Mouse (Mus musculus): Measurements from ENCODE around the gene Slc45a3.
A peak's percentile ranks its signal among the peaks of the same experiment; 100 is the strongest.

The Slc45a3 gene

GRCm38 (mm10) chr1:131962606-131963084 is at the start of gene Slc45a3:
Gene Slc45a3 (plus strand): TSS chr1:131962967.
- no peak for DNase-seq (ENCODE audit: low read depth)

- DNase-seq (ENCODE audit: low read depth): no peak
Measured at GRCm38 (mm10) chr1:131917634-131918033, 45.1 kb upstream of the Slc45a3 start.

DNA sequence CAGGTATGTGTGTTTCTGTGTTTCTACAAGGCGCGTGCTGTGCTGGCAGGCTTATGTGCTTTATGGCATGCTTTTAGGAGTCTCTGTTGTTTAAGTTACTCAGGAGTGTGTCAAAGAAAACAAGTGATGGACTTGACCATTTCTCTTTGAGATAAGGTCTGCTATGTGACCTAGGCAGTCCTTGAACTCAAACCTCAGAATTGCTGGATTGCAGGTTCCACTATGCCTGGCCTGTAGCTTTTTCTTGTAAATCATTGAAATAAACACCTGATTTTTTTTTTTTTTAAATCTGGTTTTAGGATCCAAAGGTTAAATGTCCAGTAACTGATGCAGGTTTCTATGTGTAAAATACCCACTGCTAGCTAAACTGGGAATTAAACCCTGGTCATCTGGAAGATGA is 43.7 kb upstream of the Slc45a3 start:
- DNase-seq (ENCODE audit: low read depth): no peak

DNA sequence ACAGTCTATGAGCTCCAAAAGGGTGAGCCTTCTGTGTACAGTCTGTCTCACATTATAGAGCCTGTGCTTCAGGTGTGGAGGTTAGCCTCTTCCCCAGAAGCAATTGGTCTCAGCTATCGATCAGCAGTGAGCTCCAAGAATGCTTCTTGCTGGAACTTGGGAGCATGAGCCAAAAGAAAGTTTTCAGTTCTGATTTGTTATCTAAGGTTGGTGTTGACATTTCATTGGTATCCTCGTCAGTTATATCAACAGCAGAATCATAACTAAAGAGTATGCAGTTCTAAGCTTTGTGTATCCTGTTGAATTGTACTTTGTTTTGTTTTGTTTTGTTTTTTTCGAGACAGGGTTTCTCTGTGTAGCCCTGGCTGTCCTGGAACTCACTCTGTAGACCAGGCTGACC is 40.7 kb upstream of the Slc45a3 start:
- DNase-seq (ENCODE audit: low read depth): no peak

- no peak for DNase-seq (ENCODE audit: low read depth)
Measured at GRCm38 (mm10) chr1:131933471-131933870, 29.3 kb upstream of the Slc45a3 start.

DNA sequence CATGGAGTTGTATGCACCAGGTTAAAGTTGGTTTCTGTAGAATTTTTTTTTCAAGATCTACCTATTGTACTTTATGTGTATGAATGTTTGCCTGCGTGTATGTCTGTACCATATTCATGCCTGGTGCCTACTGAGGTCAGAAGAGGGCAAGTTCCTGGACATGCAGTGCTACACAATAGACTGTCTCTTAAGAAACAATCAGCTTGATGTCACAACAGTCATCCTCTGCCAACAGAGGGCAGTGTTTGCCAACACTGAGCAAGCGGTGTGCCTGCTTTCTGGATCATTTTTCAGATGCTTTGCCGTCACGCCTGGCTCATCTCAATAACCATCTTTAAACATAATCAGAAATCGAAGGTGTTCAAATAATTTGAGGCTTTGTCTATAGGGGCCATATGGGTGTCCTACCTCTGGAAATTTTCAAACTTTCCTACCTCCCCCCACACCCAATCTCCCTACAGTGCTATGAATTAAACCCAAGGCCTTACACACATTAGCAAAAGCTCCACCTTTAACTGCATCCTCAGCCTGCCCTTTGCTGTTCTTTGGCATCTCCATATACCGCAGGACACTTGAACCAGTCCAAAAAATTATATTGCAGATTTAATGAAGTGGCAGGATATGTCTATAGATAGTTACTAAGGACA is 25.0 kb upstream of the Slc45a3 start:
- DNase-seq (ENCODE audit: low read depth): peak; percentile 54

GRCm38 (mm10) chr1:131938811-131939210 is 24.0 kb upstream of the Slc45a3 start:
- no peak for DNase-seq (ENCODE audit: low read depth)

GRCm38 (mm10) chr1:131940711-131941244 is 22.0 kb upstream of the Slc45a3 start:
- DNase-seq (ENCODE audit: low read depth): no peak

DNA sequence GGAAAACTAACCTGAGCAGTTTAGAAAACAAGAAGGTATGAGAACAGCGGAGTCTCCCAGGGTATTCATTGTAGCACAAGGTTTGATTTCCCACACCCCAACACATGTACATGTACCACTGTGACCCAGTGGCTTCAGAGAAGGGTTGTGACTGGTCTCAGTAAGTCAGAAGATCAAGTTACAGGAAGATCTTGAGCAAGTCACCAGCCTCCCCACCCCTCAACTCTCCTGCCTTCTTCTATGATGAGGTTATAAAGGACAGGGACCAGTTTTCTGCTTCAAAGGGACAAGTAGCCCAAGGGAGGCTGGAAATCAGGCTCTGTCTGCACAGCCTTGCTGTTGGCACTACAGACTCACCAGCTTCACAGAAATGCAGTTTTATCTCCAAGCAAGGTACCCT is 21.3 kb upstream of the Slc45a3 start:
- no peak for DNase-seq (ENCODE audit: low read depth)

GRCm38 (mm10) chr1:131942621-131943590 is 19.9 kb upstream of the Slc45a3 start:
- DNase-seq (ENCODE audit: low read depth): no peak

GRCm38 (mm10) chr1:131945674-131946440 is 16.9 kb upstream of the Slc45a3 start:
- DNase-seq (ENCODE audit: low read depth): no peak

DNA sequence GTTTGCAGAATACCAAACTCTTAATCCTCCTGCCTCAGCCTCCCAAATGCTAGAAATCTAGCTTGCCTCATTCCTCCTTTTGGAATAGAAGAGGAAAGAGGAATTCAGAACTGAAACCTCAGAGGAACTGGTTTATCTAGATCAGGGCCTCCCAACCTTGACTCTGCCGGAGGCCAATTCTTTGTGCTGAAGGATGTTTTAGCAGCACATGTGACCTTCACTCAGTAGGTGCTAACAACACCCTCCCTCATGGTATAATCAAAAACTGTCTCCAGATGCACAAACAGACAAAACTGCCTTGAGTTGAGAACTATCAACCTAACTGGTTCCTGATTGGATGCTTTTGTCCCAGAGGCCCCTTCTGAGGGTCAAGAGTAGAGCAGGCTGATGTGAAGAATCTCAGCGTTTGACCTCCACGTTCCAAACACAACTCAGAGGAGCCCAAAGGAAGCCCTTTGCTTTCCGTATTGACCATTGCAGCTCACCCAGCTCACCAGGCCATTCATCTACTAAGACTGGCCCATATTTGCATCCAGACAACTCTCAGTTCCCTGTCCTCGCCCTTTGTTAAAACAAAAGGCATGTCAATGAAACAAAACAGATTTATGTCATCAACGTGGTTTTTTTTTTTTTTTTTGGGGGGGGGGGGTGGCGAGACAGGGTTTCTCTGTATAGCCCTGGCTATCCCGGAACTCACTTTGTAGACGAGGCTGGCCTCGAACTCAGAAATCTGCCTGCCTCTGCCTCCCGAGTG is 16.1 kb upstream of the Slc45a3 start:
- no peak for DNase-seq (ENCODE audit: low read depth)

- DNase-seq (ENCODE audit: low read depth): no peak
Measured at GRCm38 (mm10) chr1:131947997-131948525, 14.7 kb upstream of the Slc45a3 start.

DNA sequence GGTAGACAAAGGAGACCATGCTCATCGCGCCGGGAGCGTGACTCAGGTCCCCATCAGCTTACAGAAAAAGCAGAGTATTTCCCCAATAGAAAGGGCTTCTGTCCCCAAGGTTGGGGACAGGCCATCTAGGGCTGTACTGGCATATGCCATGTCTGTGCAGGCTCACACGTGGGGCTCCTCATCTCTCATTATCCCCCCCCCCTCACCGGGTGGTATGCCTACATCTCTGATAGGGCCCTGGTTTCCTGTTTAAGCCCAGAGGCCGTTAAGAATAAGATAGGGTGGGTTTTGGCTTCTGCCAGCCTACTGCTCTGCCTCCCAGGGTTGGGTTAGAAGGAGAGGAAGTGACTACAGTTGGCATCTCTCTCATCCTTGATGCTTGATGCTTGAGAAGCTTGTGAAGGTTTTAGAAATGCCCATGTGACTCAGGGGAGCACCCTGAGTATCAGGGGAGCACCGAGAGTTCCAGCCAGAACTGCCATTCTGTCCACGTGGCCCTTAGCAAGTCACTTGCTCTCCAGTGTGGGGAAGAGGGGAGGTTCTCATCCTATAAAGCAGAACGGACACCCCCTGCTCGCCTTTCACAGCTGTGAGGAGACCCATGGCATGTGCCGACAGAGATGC is 8.4 kb upstream of the Slc45a3 start:
- no peak for DNase-seq (ENCODE audit: low read depth)

GRCm38 (mm10) chr1:131955131-131955757 is 7.5 kb upstream of the Slc45a3 start:
- no peak for DNase-seq (ENCODE audit: low read depth)

DNA sequence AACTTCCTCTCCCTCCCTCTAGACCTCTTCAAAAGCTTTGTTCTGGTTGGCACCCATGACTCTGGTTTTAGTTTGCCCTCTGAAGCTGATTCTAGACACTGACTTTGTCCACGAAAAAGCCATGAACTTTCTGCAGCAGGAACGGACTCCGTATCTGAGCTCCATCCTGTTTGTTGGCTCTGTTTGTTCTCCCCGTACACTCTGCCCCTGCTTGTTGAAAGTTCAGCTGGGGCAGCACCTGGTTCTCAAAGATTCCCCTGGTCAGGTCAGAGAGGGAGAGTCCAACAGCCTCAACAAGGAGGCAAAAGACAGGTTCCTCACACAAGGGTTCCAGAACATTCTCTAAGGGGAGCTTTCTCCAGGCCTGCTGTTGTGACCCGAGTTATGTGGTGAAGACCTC is 5.4 kb upstream of the Slc45a3 start:
- no peak for DNase-seq (ENCODE audit: low read depth)

DNA sequence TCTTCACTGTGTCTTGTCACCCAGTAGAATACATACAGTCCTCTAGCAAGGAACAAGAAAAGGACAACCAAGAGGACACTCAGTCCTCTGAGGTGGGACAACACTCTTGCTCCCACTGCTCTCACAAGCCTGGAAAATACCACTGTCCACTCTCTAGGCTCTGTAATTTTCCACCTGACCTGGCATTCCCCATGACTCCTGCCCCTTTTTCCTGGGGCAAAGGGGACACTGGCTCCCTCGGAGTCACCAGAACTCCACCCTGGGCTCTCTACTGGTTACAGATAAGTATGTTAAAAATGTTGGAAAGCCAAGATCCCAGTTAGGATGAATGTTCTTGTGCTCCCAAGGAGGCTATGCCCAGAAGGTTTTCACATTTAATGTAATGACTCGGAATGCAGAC is 1.8 kb upstream of the Slc45a3 start:
- DNase-seq (ENCODE audit: low read depth): no peak

- DNase-seq (ENCODE audit: low read depth): no peak
Measured at GRCm38 (mm10) chr1:131963085-131963951, 551 bp downstream of the Slc45a3 start.

DNA sequence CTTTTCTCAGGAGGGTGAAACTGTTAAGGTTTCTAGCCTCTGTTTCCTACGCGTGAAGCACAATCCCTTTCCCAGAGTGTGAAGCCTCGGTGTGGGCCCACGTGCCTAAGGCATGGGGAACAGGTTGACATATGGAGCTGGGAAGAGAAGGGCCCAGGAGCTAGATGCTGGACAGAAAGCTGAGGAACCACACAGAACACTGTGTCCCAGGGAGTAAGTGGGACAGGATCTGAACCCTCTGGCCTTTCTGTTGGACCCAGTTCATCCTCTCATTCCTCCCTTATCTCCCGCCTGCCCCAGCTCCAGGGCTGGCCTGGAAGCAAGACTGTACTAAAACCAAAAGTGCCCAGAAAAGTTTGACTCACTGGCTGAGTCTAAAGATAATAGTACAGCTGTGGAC is 1.3 kb downstream of the Slc45a3 start:
- DNase-seq (ENCODE audit: low read depth): no peak
